Mouse (Mus musculus) stomach, postnatal 0 days (tissue): ENCODE results near the gene Ccng2.

Experiments
- CTCF ChIP-seq: IDR thresholded peaks from 2 replicates; pipeline ENCODE4 v1.5.1; 2016; ENCODE audit warnings: antibody characterized with exemption, low read depth, mild to moderate bottlenecking, moderate library complexity
- EP300 ChIP-seq: optimal IDR thresholded peaks from 2 replicates; pipeline ENCODE3; 2016; ENCODE audit warnings: antibody characterized with exemption

DNA sequence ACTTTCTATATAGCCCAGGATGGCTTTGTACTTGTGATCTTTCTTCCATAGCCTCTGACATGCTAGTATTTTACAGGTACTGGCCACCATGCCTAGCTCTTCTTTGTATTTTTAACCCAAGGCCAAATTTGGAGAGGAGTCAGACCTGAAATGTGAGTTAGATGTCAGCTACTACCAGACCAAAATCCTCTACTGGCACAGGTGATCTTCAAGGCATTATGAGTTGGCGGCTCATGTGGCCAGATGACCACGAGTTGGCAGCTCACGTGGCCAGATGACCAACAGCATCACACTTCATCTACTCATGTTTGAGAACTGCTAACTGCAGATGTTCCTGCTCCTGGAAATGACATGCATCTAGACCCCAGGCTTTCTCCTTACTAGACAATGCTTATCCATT lies 48.7 kb upstream of the Ccng2 start:
- TF ChIP-seq CTCF = no peak
- no peak for TF ChIP-seq EP300
